Mouse (Mus musculus): ENCODE data around the gene Phka2.

Phka2 gene

GRCm38 (mm10) chrX:160601053-160601452 is 99.1 kb downstream of the Phka2 start:
- DNase-seq = peak; percentile 16

GRCm38 (mm10) chrX:160602770-160603169 is 100.8 kb downstream of the Phka2 start:
- no peak for DNase-seq

- DNase-seq = no peak
These were observed 101.3 kb downstream of the Phka2 start for GRCm38 (mm10) chrX:160603316-160603715.

GRCm38 (mm10) chrX:160603981-160604541 is 102.1 kb downstream of the Phka2 start:
- no peak for DNase-seq

- peak; percentile 22 for DNase-seq
These were observed 107.9 kb downstream of the Phka2 start for GRCm38 (mm10) chrX:160609849-160610248.

GRCm38 (mm10) chrX:160610482-160610881 is 108.5 kb downstream of the Phka2 start:
- DNase-seq = no peak

- no peak for DNase-seq
These were observed 109.1 kb downstream of the Phka2 start for GRCm38 (mm10) chrX:160610882-160611644.
